In the genomic region with DNA sequence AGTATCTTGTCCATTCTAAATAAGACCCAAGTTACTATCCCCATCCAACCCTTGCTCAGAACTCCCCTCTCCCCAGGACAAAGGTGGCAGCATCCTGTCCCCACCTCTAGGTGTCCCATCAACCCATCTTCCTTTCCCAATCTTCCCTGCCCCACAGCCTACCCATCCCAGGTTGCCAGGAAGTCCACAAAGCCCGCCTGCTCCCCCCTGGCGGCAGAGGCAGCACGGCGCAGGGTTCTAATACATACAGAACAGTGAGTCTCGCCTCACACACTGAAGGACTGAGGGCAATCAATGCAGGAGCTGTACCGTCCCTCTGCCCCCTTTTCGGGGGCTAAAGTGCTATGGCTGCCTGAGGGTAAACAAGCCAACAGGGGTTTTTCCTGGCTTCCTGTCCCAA, we compare ENCODE assay signal across 25 mouse cellular contexts. TPM values are rescaled to one million over a fixed set of nuclear protein-coding genes. Genes with fewer than 3 reads are reported as not detected.
DNase-seq lines count a peak whose midpoint lies in the region; ATAC-seq and TF ChIP-seq lines count a peak whose summit lies in the region.
"Had no signal": no experiment of that assay in that cellular context is flagged by ENCODE, and none has a peak within 500 bp of the region (broad histone marks: within the 10 kb centered on the region; RNA-seq: fewer than 3 reads in every experiment).

No protein-coding gene starts in this region.

- no peaks in the 10 kb centered on the region for H3K27me3 ChIP-seq in intestine, postnatal 0 days (replicated peaks; ENCODE audit: control insufficient read depth, insufficient read depth, low read length)
- no peaks in the 10 kb centered on the region for H3K27me3 ChIP-seq in intestine, embryonic 15.5 days (replicated peaks)
- H3K27me3 ChIP-seq in E14TG2a.4 (ENCODE audit: insufficient read depth, low read length) (no peaks in the 10 kb centered on the region), ES-Bruce4 (ENCODE audit: control insufficient read depth, insufficient read depth, low read length, poor library complexity, severe bottlenecking) (no peaks in the 10 kb centered on the region)
- H3K27me3 ChIP-seq in kidney, embryonic 16.5 days (ENCODE audit: insufficient read depth, low read length), result no peaks in the 10 kb centered on the region
- H3K27me3 ChIP-seq: embryonic facial prominence, embryonic 13.5 days; forebrain, embryonic 13.5 days; limb, embryonic 13.5 days; liver, embryonic 13.5 days; lung, embryonic 15.5 days had no signal

- no peak for TF ChIP-seq POLR2A in ES-Bruce4 (IDR thresholded peaks at IDR 0.05; ENCODE audit: insufficient read depth, low read length)

- no peak for ATAC-seq in intestine, postnatal 0 days
- ATAC-seq in intestine, embryonic 15.5 days, result no peak
- ATAC-seq in kidney, embryonic 16.5 days (ENCODE audit: low FRiP score, low TSS enrichment), result no peak
- ATAC-seq: activated CD4-positive, CD25-positive, alpha-beta regulatory T cell, adult 4 months; forebrain, embryonic 13.5 days; inflammation-experienced regulatory T-cells, adult 6 months had no signal

- H3K36me3 ChIP-seq in intestine, postnatal 0 days (ENCODE audit: control insufficient read depth, insufficient read depth), result no peaks in the 10 kb centered on the region
- no peaks in the 10 kb centered on the region for H3K36me3 ChIP-seq in intestine, embryonic 15.5 days
- H3K36me3 ChIP-seq in E14TG2a.4 (ENCODE audit: insufficient read depth, low read length) (no peaks in the 10 kb centered on the region), ES-Bruce4 (ENCODE audit: control insufficient read depth, insufficient read depth, low read length, poor library complexity, severe bottlenecking) (no peaks in the 10 kb centered on the region)
- H3K36me3 ChIP-seq in kidney, embryonic 16.5 days (ENCODE audit: insufficient read depth, low read length), result no peaks in the 10 kb centered on the region
- H3K36me3 ChIP-seq: embryonic facial prominence, embryonic 13.5 days; limb, embryonic 13.5 days; liver, embryonic 13.5 days; lung, embryonic 15.5 days; midbrain, embryonic 10.5 days had no signal

- 52% methylated on average over 7 of the region's 7 CpGs for WGBS in intestine, postnatal 0 days
- WGBS in intestine, embryonic 15.5 days, result 57% methylated on average over 7 of the region's 7 CpGs
- WGBS in kidney, embryonic 16.5 days, result 56% methylated on average over 7 of the region's 7 CpGs

- no peak overlapping the region for H3K27ac ChIP-seq in intestine, postnatal 0 days (ENCODE audit: low read depth, low read length)
- H3K27ac ChIP-seq in intestine, embryonic 15.5 days, result no peak overlapping the region
- no peak overlapping the region for H3K27ac ChIP-seq in ES-Bruce4 (ENCODE audit: insufficient read depth, low read length)
- H3K27ac ChIP-seq in kidney, embryonic 16.5 days (ENCODE audit: low read length), result no peak overlapping the region
- H3K27ac ChIP-seq: embryonic facial prominence, embryonic 13.5 days; forebrain, embryonic 13.5 days; hindbrain, embryonic 14.5 days; limb, embryonic 13.5 days; liver, embryonic 13.5 days; lung, embryonic 15.5 days; midbrain, embryonic 10.5 days had no signal

- no peaks in the 10 kb centered on the region for H3K4me1 ChIP-seq in intestine, postnatal 0 days (replicated peaks; ENCODE audit: control insufficient read depth, insufficient read depth, low read length)
- no peaks in the 10 kb centered on the region for H3K4me1 ChIP-seq in intestine, embryonic 15.5 days (replicated peaks)
- H3K4me1 ChIP-seq in E14TG2a.4 (replicated peaks; ENCODE audit: low read depth, low read length) (peaks cover 20% of the 10 kb centered on the region), ES-Bruce4 (ENCODE audit: control insufficient read depth, insufficient read depth, low read length) (no peaks in the 10 kb centered on the region)
- no peaks in the 10 kb centered on the region for H3K4me1 ChIP-seq in kidney, embryonic 16.5 days (ENCODE audit: insufficient read depth, low read length)
- H3K4me1 ChIP-seq: embryonic facial prominence, embryonic 13.5 days; forebrain, embryonic 13.5 days; limb, embryonic 13.5 days; liver, embryonic 13.5 days; lung, embryonic 15.5 days; midbrain, embryonic 10.5 days had no signal

- peak; percentile 34 for TF ChIP-seq CTCF in intestine, postnatal 0 days (IDR thresholded peaks at IDR 0.05; ENCODE audit: low read depth)
- TF ChIP-seq CTCF in E14TG2a.4 (conservative IDR thresholded peaks at IDR 0.05; ENCODE audit: low read length) (peak; percentile 37), ES-Bruce4 (IDR thresholded peaks at IDR 0.05; ENCODE audit: low read depth, low read length) (peak; percentile 32)

- H3K4me2 ChIP-seq in intestine, postnatal 0 days (replicated peaks; ENCODE audit: low read depth), result no peak overlapping the region
- no peak overlapping the region for H3K4me2 ChIP-seq in intestine, embryonic 15.5 days (replicated peaks)
- no peak overlapping the region for H3K4me2 ChIP-seq in kidney, embryonic 16.5 days (replicated peaks; ENCODE audit: low read depth, low read length)
- H3K4me2 ChIP-seq: embryonic facial prominence, embryonic 13.5 days; forebrain, embryonic 13.5 days; hindbrain, embryonic 14.5 days; limb, embryonic 13.5 days; liver, embryonic 13.5 days; lung, embryonic 15.5 days had no signal

- no peak overlapping the region for H3K4me3 ChIP-seq in intestine, postnatal 0 days (ENCODE audit: low read depth, low read length)
- no peak overlapping the region for H3K4me3 ChIP-seq in intestine, embryonic 15.5 days (replicated peaks)
- 0 out of 2 replicates have a peak overlapping the region, but pooled peaks have one; percentile 1 for H3K4me3 ChIP-seq in E14TG2a.4 (replicated peaks; ENCODE audit: low read length)
- H3K4me3 ChIP-seq in ES-Bruce4 (ENCODE audit: low read depth, low read length), result no peak overlapping the region
- H3K4me3 ChIP-seq in kidney, embryonic 16.5 days (ENCODE audit: low read length), result no peak overlapping the region
- H3K4me3 ChIP-seq: embryonic facial prominence, embryonic 13.5 days; erythroblast, embryonic 14.5 days; forebrain, embryonic 13.5 days; limb, embryonic 13.5 days; liver, embryonic 13.5 days; lung, embryonic 15.5 days; midbrain, embryonic 10.5 days had no signal

- no peaks in the 10 kb centered on the region for H3K9me3 ChIP-seq in intestine, postnatal 0 days (ENCODE audit: control insufficient read depth)
- no peaks in the 10 kb centered on the region for H3K9me3 ChIP-seq in intestine, embryonic 15.5 days
- H3K9me3 ChIP-seq in E14TG2a.4 (ENCODE audit: low read length), result peaks cover 18% of the 10 kb centered on the region
- H3K9me3 ChIP-seq in ES-Bruce4 (replicated peaks; ENCODE audit: control insufficient read depth, insufficient read depth, low read length, poor library complexity, severe bottlenecking), result peaks cover 6% of the 10 kb centered on the region; the same call in 1 of the 2 replicates
- no peaks in the 10 kb centered on the region for H3K9me3 ChIP-seq in kidney, embryonic 16.5 days (ENCODE audit: low read length)
- H3K9me3 ChIP-seq: embryonic facial prominence, embryonic 13.5 days; forebrain, embryonic 13.5 days; limb, embryonic 13.5 days; liver, embryonic 13.5 days; lung, embryonic 15.5 days; midbrain, embryonic 10.5 days had no signal

- DNase-seq in embryo, embryonic 11 days, result peak; percentile 7
- no peak for DNase-seq in adrenal gland, postnatal 14 days
- DNase-seq: adrenal gland, adult 8-10 months; cerebellum, adult 8-10 months; heart, adult 18-20 months; kidney, adult 8-10 months; kidney, postnatal 4 days; liver, embryonic 13.5 days; thymus, adult 2 months; thymus, postnatal 4 days had no signal

- H3K9ac ChIP-seq in intestine, postnatal 0 days (ENCODE audit: low read depth, low read length), result no peak overlapping the region
- H3K9ac ChIP-seq in intestine, embryonic 15.5 days, result no peak overlapping the region
- H3K9ac ChIP-seq in ES-Bruce4 (ENCODE audit: low read depth, poor library complexity, severe bottlenecking), result no peak overlapping the region
- no peak overlapping the region for H3K9ac ChIP-seq in kidney, embryonic 16.5 days (replicated peaks; ENCODE audit: low read length)
- H3K9ac ChIP-seq: embryonic facial prominence, embryonic 13.5 days; forebrain, embryonic 13.5 days; hindbrain, embryonic 14.5 days; limb, embryonic 13.5 days; liver, embryonic 13.5 days; lung, embryonic 15.5 days had no signal

- TF ChIP-seq EP300 in ES-Bruce4 (IDR thresholded peaks at IDR 0.05; ENCODE audit: insufficient read depth, low read depth, low read length), result no peak

RNA-seq across cellular contexts. Expression of a gene that starts 21.0 kb away (rescaled TPM):
- 1.1 and 1.5 TPM in 2 replicates for polyA plus RNA-seq in intestine, postnatal 0 days (2015; fragmentation: Nextera tagmentation; extraction: Ambion mirVana)
- 3.5 and 3.9 TPM in 2 replicates for polyA plus RNA-seq in intestine, embryonic 15.5 days (2015; fragmentation: Nextera tagmentation; extraction: Ambion mirVana)
- polyA plus RNA-seq in ES-Bruce4 (2011; ENCODE audit: insufficient read depth, insufficient read length, low read depth, missing spikeins), result 3.4 and 3.7 TPM in 2 replicates
- 1.6 TPM in 2 replicates for polyA plus RNA-seq in kidney, embryonic 16.5 days (2015; fragmentation: Nextera tagmentation; extraction: Ambion mirVana)
- 24.2 and 36.0 TPM in 2 replicates for total RNA-seq in adrenal gland, postnatal 14 days (2021)
- total RNA-seq: neutrophil, adult 5-6 weeks had no signal
- polyA plus RNA-seq: activated CD4-positive, CD25-positive, alpha-beta regulatory T cell, adult 4 months; erythroblast, embryonic 14.5 days; inflammation-experienced regulatory T-cells, adult 6 months had no signal
